Mouse (Mus musculus) liver, postnatal 0 days (tissue): Measurements from ENCODE around the gene Extl2.

Experiments
- CTCF ChIP-seq: sonication (generic); IDR thresholded peaks from 2 replicates; pipeline ENCODE4 v1.5.1; 2016; ENCODE audit warnings: antibody characterized with exemption, low read depth
- EP300 ChIP-seq: IDR thresholded peaks from 2 replicates; pipeline ENCODE4 v1.6.1; 2016; ENCODE audit warnings: antibody characterized with exemption, low read depth, mild to moderate bottlenecking

DNA sequence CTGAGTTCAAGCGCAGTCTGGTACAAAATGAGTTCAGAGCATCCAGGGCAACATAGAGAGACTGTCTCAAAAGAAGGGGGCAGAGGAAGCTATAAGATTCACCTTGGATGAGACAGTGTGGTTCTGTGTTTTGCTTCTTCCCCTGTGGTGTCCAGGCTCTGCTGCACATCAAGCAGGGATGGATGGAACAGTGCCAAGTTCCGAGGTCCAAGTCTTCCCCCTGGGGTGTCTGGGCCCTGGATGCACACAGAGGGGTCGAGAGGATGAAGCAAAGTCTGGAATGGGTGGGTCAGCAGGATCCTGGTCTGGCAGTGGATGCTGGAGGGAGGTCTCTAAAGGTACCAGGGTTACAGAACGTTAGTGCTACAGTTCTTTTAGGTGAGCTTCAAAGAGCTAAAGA is 11.3 kb downstream of the Extl2 start:
- TF ChIP-seq CTCF (no peak), EP300 (no peak)
